Mouse (Mus musculus) limb, embryonic 14.5 days (tissue): ENCODE measurements at regions not wholly inside any gene's neighbourhood (a gene's known extent, or its start where the extent isn't known, plus 50 kb on each side); places are given as distances from the start of the nearest gene placed in this dataset.

Experiments used
- ATAC-seq: fragments of 200-750 bp; cut with Nextera tagmentation; 2 replicates; pipeline ENCODE4 v1.8.0; 2017; ENCODE audit warnings: low read depth, moderate number of reproducible peaks, moderate TSS enrichment; ENCODE audit not compliant: low FRiP score
- DNase-seq: peaks from one replicate; pipeline ENCODE4 v3.0.0-alpha.2; 2015; ENCODE audit warnings: low spot score
- H3K27ac ChIP-seq: fragments of 300-500 bp; sonication (generic); replicated peaks from 2 replicates; pipeline ENCODE4 v1.5.1; 2014; ENCODE audit warnings: low read depth, mild to moderate bottlenecking, low read length, moderate library complexity, mixed read lengths
- H3K27me3 ChIP-seq: fragments of 300-500 bp; sonication (generic); 2 replicates; pipeline ENCODE4 v1.6.1; 2014; ENCODE audit warnings: low read length, mixed read lengths; ENCODE audit not compliant: control insufficient read depth, insufficient read depth
- H3K36me3 ChIP-seq: fragments of 300-500 bp; sonication (generic); 2 replicates; pipeline ENCODE4 v1.6.1; 2014; ENCODE audit warnings: mild to moderate bottlenecking, low read length, moderate library complexity, mixed read lengths; ENCODE audit not compliant: control insufficient read depth, insufficient read depth
- H3K4me1 ChIP-seq: fragments of 300-500 bp; sonication (generic); 2 replicates; pipeline ENCODE4 v1.6.1; 2014; ENCODE audit warnings: antibody characterized with exemption, low read length, mixed read lengths; ENCODE audit not compliant: control insufficient read depth, insufficient read depth
- H3K4me2 ChIP-seq: fragments of 300-500 bp; sonication (generic); replicated peaks from 2 replicates; pipeline ENCODE4 v1.6.1; 2014; ENCODE audit warnings: low read depth, mild to moderate bottlenecking, low read length, moderate library complexity; ENCODE audit not compliant: severe bottlenecking
- H3K4me3 ChIP-seq: fragments of 300-500 bp; sonication (generic); replicated peaks from 2 replicates; pipeline ENCODE4 v1.5.1; 2014; ENCODE audit warnings: low read length
- H3K9ac ChIP-seq: fragments of 300-500 bp; sonication (generic); 2 replicates; pipeline ENCODE4 v1.6.1; 2014; ENCODE audit warnings: mild to moderate bottlenecking, low read depth, low read length, moderate library complexity; ENCODE audit not compliant: severe bottlenecking
- H3K9me3 ChIP-seq: fragments of 300-500 bp; sonication (generic); 2 replicates; pipeline ENCODE4 v1.6.1; 2016; ENCODE audit warnings: low read length; ENCODE audit not compliant: control insufficient read depth
- POLR2A ChIP-seq: fragments of 200-500 bp; IDR thresholded peaks from 2 replicates; pipeline ENCODE4 v1.8.0; 2012; ENCODE audit warnings: inconsistent platforms, mild to moderate bottlenecking, moderate library complexity, borderline replicate concordance; ENCODE audit not compliant: insufficient read depth, insufficient read length; ENCODE audit errors: extremely low read depth
- whole genome bisulfite sequencing: fragments of 180-500 bp; shearing (Covaris S2); extraction: QIAGEN DNeasy Blood & Tissue Kit; methylation state at CpG from one replicate; pipeline ENCODE4 v1.1.7; 2014; 5-methylcytosine and 5-hydroxymethylcytosine counted together

GRCm38 (mm10) chr6:102977122-102977521, 404.2 kb upstream of the Cntn3 start:
- H3K27ac ChIP-seq, result no peak overlapping the region
- no peak overlapping the region for H3K4me2 ChIP-seq
- H3K9me3 ChIP-seq, result no peaks in the 10 kb centered on the region
- H3K9ac ChIP-seq, result no peak overlapping the region
- ATAC-seq (no peak), DNase-seq (no peak)
- no peaks in the 10 kb centered on the region for H3K4me1 ChIP-seq
- 88% methylated on average over 3 of the region's 3 CpGs for WGBS
- TF ChIP-seq POLR2A, result no peak
- no peaks in the 10 kb centered on the region for H3K36me3 ChIP-seq
- H3K27me3 ChIP-seq, result no peaks in the 10 kb centered on the region
- no peak overlapping the region for H3K4me3 ChIP-seq

GRCm38 (mm10) chr6:103023326-103023725, 450.4 kb upstream of the Cntn3 start:
- Histone ChIP-seq H3K27me3 (no peaks in the 10 kb centered on the region), H3K36me3 (no peaks in the 10 kb centered on the region), H3K4me2 (no peak overlapping the region), H3K9me3 (no peaks in the 10 kb centered on the region), H3K4me1 (no peaks in the 10 kb centered on the region), H3K4me3 (no peak overlapping the region), H3K9ac (no peak overlapping the region), H3K27ac (no peak overlapping the region)
- no peak for ATAC-seq
- DNase-seq, result no peak
- TF ChIP-seq POLR2A, result no peak
- WGBS, result 57% methylated on average over 2 of the region's 2 CpGs

- H3K27ac ChIP-seq, result no peak overlapping the region
- WGBS, result 70% methylated on average over 2 of the region's 2 CpGs
- H3K9me3 ChIP-seq, result no peaks in the 10 kb centered on the region
- no peaks in the 10 kb centered on the region for H3K4me1 ChIP-seq
- no peaks in the 10 kb centered on the region for H3K36me3 ChIP-seq
- no peaks in the 10 kb centered on the region for H3K27me3 ChIP-seq
- H3K4me2 ChIP-seq, result no peak overlapping the region
- H3K4me3 ChIP-seq, result no peak overlapping the region
- no peak for ATAC-seq
- H3K9ac ChIP-seq, result no peak overlapping the region
- TF ChIP-seq POLR2A, result no peak
- no peak for DNase-seq
These were observed 451.1 kb upstream of the Cntn3 start for GRCm38 (mm10) chr6:103024006-103024405.

DNA sequence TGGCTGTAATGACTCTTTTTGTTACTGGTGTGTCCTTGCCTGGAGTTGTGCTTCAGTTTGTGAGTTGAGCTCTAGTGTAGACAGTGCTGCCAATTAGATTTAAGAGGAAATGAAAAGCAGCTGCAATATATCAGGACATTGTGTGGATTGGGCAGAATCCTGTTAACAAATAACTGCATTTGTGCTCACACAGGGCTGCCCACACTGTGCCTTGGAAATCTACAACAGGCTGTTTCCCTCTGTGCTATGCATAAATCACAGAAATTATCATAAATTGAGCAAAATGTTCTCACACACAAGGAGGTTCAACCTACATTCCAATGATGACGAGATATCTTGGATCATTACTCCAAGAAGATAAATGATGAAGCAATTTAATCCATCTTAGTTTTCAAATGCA, 455.2 kb upstream of the Cntn3 start:
- no peak overlapping the region for H3K27ac ChIP-seq

GRCm38 (mm10) chr6:103033418-103033817, 460.5 kb upstream of the Cntn3 start:
- WGBS, result 54% methylated on average over 3 of the region's 4 CpGs
- ATAC-seq (no peak), DNase-seq (no peak)
- no peak overlapping the region for H3K9ac ChIP-seq
- H3K4me3 ChIP-seq, result no peak overlapping the region
- no peak overlapping the region for H3K4me2 ChIP-seq
- no peaks in the 10 kb centered on the region for H3K4me1 ChIP-seq
- no peak for TF ChIP-seq POLR2A
- H3K27me3 ChIP-seq, result no peaks in the 10 kb centered on the region
- H3K9me3 ChIP-seq, result no peaks in the 10 kb centered on the region
- no peak overlapping the region for H3K27ac ChIP-seq
- H3K36me3 ChIP-seq, result no peaks in the 10 kb centered on the region

More for the DNA sequence above, 455.2 kb upstream of the Cntn3 start:
- Histone ChIP-seq H3K4me3 (no peak overlapping the region), H3K9me3 (no peaks in the 10 kb centered on the region), H3K4me1 (no peaks in the 10 kb centered on the region), H3K9ac (no peak overlapping the region), H3K27me3 (no peaks in the 10 kb centered on the region), H3K36me3 (no peaks in the 10 kb centered on the region), H3K4me2 (no peak overlapping the region)
- ATAC-seq, result no peak
- DNase-seq, result no peak
- WGBS, result 74% methylated on average over 1 of the region's 1 CpGs
- TF ChIP-seq POLR2A, result no peak

- 33% methylated on average over 7 of the region's 7 CpGs for WGBS
- H3K9ac ChIP-seq, result no peak overlapping the region
- no peak for TF ChIP-seq POLR2A
- ATAC-seq, result no peak
- DNase-seq, result no peak
- H3K4me2 ChIP-seq, result no peak overlapping the region
- no peaks in the 10 kb centered on the region for H3K36me3 ChIP-seq
- H3K27ac ChIP-seq, result no peak overlapping the region
- H3K4me3 ChIP-seq, result no peak overlapping the region
- H3K4me1 ChIP-seq, result no peaks in the 10 kb centered on the region
- no peaks in the 10 kb centered on the region for H3K9me3 ChIP-seq
- H3K27me3 ChIP-seq, result no peaks in the 10 kb centered on the region
These were observed 461.0 kb upstream of the Cntn3 start for GRCm38 (mm10) chr6:103033919-103034318.
